Mouse (Mus musculus): ENCODE data around the gene Prrg1. TPM values are rescaled to one million over a fixed set of nuclear protein-coding genes. Genes with fewer than 3 reads are reported as not detected.
"Not testable (repeated sequence)": the region's sequence is repeated elsewhere in the genome, so short reads cannot be mapped to it uniquely, and the experiment has no call there.

Prrg1 gene
- 1 to 10 TPM; 3.2 to 4.8 TPM for total RNA-seq (2021)

DNA sequence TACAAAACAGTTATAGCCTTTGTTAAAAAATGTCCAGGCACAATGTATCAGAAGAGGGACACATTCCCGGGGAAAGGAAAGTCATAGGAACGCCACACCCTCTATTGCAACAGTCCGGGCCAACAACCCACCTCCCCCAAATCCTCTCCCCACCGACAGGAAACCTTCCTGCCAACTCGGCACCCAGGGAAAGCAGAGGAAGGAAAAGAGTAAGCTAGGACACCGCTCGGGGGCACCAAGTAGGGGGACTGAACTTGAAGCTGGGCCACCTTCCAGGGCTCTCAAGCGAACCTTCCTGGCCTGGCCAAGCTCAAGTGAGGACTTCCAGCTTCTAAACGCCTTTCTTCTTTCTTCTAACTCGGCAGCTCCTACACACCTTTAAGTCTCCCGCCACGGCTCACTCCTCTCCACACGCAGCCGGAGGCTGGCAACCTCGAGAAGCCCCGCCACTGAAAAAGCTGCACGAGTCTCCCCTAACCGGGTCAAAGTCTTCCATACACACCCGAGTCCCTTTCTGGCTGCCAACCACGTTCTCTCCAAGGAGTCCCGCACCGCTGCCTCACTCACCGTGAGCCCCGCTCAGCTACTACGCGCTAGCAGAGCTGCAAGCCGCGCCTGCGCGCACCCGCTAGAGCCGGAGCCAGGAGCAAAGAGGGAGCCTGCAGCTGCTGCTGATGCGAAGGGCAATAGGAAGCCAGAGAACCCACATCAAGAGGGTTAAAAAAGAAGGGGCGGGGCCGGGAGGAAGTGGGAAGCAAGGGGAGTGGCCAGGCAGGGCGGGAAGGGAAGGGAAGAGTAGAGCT, at the start of gene Prrg1:
TSS of gene Prrg1 (minus strand) at position 695 of the 803 bp plus-strand sequence.
- peak; percentile 50 to 71 for DNase-seq (ENCODE audit: low spot score in 2 of 2)
- intact Hi-C loops (cut with DNase I): no loop called here

GRCm38 (mm10) chrX:78605814-78606213, 22.1 kb upstream of the Prrg1 start:
- DNase-seq (ENCODE audit: low spot score in 2 of 2): no peak
- intact Hi-C loops (cut with DNase I): no loop called here

DNA sequence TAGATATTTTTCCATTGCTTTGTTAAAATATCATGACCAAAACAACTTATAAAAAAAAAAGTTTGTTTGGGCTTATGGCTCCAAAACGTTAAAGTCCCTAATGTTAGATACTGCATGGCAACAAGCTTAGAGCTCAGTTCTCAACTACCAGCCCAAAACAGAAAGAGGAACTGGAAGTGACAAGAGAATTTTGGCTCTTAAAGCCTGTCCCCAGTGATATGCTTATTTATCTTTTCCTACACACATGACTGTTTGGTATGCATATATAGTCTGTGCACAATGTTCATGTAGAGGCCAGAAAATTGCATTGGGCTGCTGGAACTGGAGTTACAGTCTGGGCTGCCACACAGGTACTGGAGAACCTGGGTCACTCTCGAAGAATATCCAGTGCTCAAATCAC, 9.4 kb upstream of the Prrg1 start:
- no peak for DNase-seq (ENCODE audit: low spot score in 2 of 2)
- intact Hi-C loops (cut with DNase I): no loop called here

DNA sequence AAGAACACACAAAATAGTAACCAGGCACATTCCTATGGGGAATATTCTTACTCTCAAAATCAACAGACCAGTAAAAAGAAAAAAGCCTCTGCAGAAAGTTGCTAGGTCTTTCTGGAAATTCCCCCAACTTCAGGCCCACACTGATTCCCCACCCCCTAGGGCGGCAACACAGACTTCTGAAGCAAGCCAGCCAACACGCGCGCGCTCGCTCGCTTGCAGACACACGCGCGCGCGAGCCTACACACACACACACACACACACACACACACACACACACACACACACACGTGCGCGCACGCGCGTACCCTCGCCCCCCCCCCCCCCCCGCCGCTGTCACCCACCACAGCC, 868 bp downstream of the Prrg1 start:
- intact Hi-C loops (cut with DNase I): no loop called here
- peak; percentile 12 to 14 for DNase-seq (ENCODE audit: low spot score in 2 of 2)

GRCm38 (mm10) chrX:78563451-78563850, 20.2 kb downstream of the Prrg1 start:
- intact Hi-C loops (cut with DNase I): no loop called here
- no peak for DNase-seq (ENCODE audit: low spot score in 2 of 2)

DNA sequence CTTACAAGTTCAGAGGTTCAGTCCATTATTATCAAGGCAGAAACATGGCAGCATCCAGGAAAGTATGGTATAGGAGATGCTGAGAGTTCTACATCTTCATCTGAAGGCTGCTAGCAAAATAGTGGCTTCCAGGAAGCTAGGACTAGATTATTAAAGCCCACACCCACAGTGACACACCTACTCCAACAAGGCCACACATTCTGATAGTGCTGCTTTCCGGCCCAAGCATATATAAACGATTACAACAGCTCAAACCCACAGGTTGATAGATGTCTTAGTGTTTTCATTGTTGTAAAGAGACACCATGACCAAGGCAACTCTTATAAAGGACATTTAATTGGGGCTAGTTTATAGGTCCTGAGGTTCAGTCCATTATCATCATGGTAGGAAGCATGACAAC, 30.3 kb downstream of the Prrg1 start:
- no peak for DNase-seq (ENCODE audit: low spot score in 2 of 2)
- intact Hi-C loops (cut with DNase I): no loop called here

- no peak for DNase-seq (ENCODE audit: low spot score in 2 of 2)
- intact Hi-C loops (cut with DNase I): no loop called here
Measured at GRCm38 (mm10) chrX:78552704-78553103, 31.0 kb downstream of the Prrg1 start.

GRCm38 (mm10) chrX:78547696-78548095, 36.0 kb downstream of the Prrg1 start:
- no peak for DNase-seq (ENCODE audit: low spot score in 2 of 2)
- intact Hi-C loops (cut with DNase I): no loop called here

GRCm38 (mm10) chrX:78539734-78540133, 44.0 kb downstream of the Prrg1 start:
- intact Hi-C loops (cut with DNase I): no loop called here
- no peak for DNase-seq (ENCODE audit: low spot score in 2 of 2)

DNA sequence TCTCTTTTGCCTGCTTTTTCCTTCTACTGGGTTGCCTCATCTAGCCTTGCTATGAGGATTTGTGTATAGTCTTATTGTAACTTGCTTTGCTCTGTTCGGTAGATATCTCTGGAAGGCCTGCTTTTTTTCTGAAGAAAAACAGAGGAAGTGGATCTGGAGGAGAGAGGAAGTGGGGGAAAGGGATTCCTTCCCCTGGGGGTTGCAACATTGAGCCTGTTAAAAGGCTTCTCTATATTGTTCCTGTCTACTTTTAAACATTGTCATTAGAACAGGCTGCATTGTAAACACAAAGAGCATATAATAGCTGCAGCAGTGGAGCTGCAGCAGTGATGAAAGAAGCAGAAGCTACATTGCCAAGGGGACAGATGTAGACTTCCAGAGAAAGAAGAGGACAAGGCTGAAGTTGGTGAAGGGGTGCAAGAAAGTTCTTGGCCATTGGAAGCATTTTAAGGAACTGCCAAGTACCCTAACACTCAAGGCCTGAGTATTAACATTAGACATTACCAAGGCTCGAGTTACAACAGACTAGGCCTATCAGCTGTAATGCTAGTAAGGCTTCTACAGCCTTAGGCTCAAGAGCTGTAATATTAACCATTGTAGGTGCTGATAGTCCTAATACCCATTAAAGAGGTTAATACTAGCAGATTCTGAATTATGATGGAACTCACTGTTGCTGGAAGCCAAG, 44.9 kb downstream of the Prrg1 start:
- intact Hi-C loops (cut with DNase I): no loop called here
- no peak for DNase-seq (ENCODE audit: low spot score in 2 of 2)

GRCm38 (mm10) chrX:78518301-78518700, 65.4 kb downstream of the Prrg1 start:
- intact Hi-C loops (cut with DNase I): no loop called here

DNA sequence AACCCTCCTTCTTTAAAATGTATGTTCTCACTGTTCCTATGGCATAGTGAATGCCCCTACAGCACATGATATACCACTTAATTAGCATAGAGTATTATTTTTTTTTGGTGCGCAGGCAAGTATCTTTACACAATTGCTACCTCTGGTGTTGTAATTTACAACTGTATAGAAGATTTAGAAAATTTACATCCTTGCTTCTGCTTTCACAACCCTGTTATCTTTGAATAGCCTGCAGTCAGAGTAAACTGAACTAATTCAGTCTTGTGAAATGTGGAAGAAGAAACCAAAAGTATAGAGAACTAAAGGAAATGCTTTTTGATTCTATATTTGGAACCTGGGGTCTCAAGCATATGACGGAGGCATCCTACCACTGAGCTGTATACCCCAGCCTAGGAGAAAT, 100.7 kb downstream of the Prrg1 start:
- DNase-seq (ENCODE audit: low spot score in 2 of 2): no peak
- intact Hi-C loops (cut with DNase I): no loop called here

More at GRCm38 (mm10) chrX:78518301-78518700, 65.4 kb downstream of the Prrg1 start:
- no peak for DNase-seq (ENCODE audit: low spot score in 2 of 2)

- no peak for DNase-seq (ENCODE audit: low spot score in 2 of 2)
- intact Hi-C loops (cut with DNase I): no loop called here
Measured at GRCm38 (mm10) chrX:78479710-78480109, 104.0 kb downstream of the Prrg1 start.

DNA sequence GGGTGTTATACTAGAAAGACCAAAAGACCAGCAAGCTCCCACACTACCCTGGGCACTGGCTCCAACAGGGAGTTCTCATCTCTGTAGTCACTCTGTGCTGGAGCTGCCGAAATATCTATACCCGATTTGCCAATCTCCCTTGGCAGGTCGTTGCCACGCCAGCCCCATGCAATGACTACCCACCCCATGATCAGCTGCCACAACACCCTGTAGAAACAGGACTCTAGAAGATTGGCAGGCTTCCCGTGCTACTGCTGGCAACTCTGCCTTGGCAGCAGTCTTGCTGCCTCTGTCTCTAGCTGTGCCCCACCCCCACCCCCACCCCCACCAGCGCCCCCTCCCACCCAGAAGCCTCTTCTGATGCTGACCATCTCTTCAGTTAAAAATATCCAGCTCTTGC, 149.3 kb downstream of the Prrg1 start:
- intact Hi-C loops (cut with DNase I): no loop called here
- DNase-seq (ENCODE audit: low spot score in 2 of 2): peak in 1 of 2 experiments; percentile 4

DNA sequence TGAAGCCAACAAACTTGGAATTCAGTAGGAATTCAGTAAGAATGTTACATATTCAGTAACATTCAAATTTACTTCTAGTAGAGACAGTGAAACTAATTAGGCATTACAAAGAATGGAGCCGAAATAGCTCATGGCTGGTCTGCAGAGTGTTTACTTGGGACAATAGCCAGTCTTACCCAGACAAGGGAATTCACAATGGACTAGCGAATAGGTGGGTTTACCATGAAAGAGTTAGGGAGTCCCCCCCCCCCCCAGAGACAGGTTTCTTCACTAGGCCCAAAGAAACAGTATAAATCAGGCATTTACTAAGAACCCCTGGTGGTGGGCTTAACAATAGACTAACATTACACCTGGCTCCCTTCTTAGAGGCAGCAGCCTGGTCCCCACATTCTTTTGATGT, 180.3 kb downstream of the Prrg1 start:
- DNase-seq (ENCODE audit: low spot score in 2 of 2); intact Hi-C loops (cut with DNase I): not testable (repeated sequence)

Other genes starting within 250 kb of the Prrg1 start
- gene 4930480E11Rik, start 214.3 kb downstream of the Prrg1 start, total RNA-seq (2021): not detected
- gene Fam47c, start 153.9 kb upstream of the Prrg1 start, total RNA-seq (2021): not detected

Data from left cerebral cortex, postnatal 25 days (tissue).